Mouse (Mus musculus): ENCODE results near the gene Txndc16.

DNA sequence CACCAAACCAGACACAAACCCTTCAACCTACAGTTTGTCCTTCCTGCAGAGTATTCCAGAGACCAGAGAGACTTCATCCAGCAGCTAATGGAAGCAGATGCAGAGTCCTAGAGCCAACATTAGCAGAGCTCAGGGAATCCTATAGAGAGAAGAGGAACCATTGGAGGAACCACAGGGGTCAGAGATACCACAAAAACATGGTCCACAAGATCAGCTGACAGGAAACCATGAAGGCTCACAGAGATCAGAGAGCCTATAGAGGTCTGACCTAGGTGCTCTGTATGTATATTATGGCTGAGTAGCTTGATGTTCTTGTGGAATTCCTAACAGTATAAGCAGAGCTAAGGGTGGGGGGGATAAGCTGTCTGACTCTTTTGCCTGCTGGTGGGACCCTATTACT is 19.5 kb downstream of the Txndc16 start:
- TF ChIP-seq CTCF (IDR thresholded peaks at IDR 0.05; ENCODE audit: low read depth) (no peak), EP300 (optimal IDR thresholded peaks at IDR 0.05) (no peak)
